Mouse (Mus musculus) myocyte (in vitro differentiated cells): ENCODE data around the gene 4930523C07Rik. TPM values are rescaled to one million over a fixed set of nuclear protein-coding genes. Genes with fewer than 3 reads are reported as not detected.

Experiments used
- H3K27me3 ChIP-seq: one replicate; pipeline ENCODE4 v1.6.1; 2011; ENCODE audit not compliant: control insufficient read depth, insufficient read depth, insufficient read length
- H3K36me3 ChIP-seq: one replicate; pipeline ENCODE4 v1.6.1; 2011; ENCODE audit not compliant: control insufficient read depth, insufficient read depth
- H3K4me2 ChIP-seq: one replicate; pipeline ENCODE4 v1.6.1; 2011; ENCODE audit warnings: low read depth, control low read depth
- H3K4me3 ChIP-seq: one replicate; pipeline ENCODE4 v1.5.1; 2011; ENCODE audit warnings: mild to moderate bottlenecking, control low read depth, moderate library complexity
- H3K79me2 ChIP-seq: one replicate; pipeline ENCODE4 v1.6.1; 2011; ENCODE audit not compliant: control insufficient read depth, insufficient read depth
- H3ac ChIP-seq: one replicate; pipeline ENCODE4 v1.6.1; 2011; ENCODE audit not compliant: control insufficient read depth, insufficient read length
- CEBPB ChIP-seq: IDR thresholded peaks from 2 replicates; pipeline ENCODE4 v1.6.1; 2011; ENCODE audit warnings: mild to moderate bottlenecking, moderate library complexity; ENCODE audit not compliant: poor library complexity, insufficient read depth, severe bottlenecking
- E2F4 ChIP-seq: IDR thresholded peaks from one replicate; pipeline ENCODE4 v1.6.1; 2011; ENCODE audit warnings: mild to moderate bottlenecking, control low read depth, moderate library complexity; ENCODE audit not compliant: insufficient read depth
- MAX ChIP-seq: IDR thresholded peaks from one replicate; pipeline ENCODE4 v1.6.1; 2011; ENCODE audit warnings: low read depth, mild to moderate bottlenecking, control low read depth
- MYOD1 ChIP-seq, 3 experiments: IDR thresholded peaks; one replicate each; pipeline ENCODE4 v1.6.1; 2011; ENCODE audit warnings: control low read depth in 2 of 3, low read depth in 2 of 3, mild to moderate bottlenecking in 2 of 3, moderate library complexity in 1 of 3; ENCODE audit not compliant: insufficient read length in 2 of 3, control insufficient read depth in 1 of 3
- MYOG ChIP-seq, 3 experiments: IDR thresholded peaks; one replicate each; pipeline ENCODE4 v1.6.1; 2011; ENCODE audit warnings: control low read depth in 2 of 3, low read depth in 2 of 3, mild to moderate bottlenecking in 2 of 3; ENCODE audit not compliant: insufficient read length in 2 of 3, control insufficient read depth in 1 of 3, insufficient read depth in 1 of 3
- POLR2A ChIP-seq: IDR thresholded peaks from one replicate; pipeline ENCODE4 v1.6.1; 2011; ENCODE audit warnings: low read depth, mild to moderate bottlenecking, control low read depth, moderate library complexity; ENCODE audit not compliant: insufficient read length
- POLR2AphosphoS2 ChIP-seq: IDR thresholded peaks from one replicate; pipeline ENCODE4 v1.6.1; 2011; ENCODE audit warnings: low read depth, control low read depth; ENCODE audit not compliant: insufficient read length
- REST ChIP-seq: IDR thresholded peaks from one replicate; pipeline ENCODE4 v1.6.1; 2011; ENCODE audit warnings: mild to moderate bottlenecking, control low read depth, moderate library complexity; ENCODE audit not compliant: insufficient read depth, insufficient read length
- SRF ChIP-seq: IDR thresholded peaks from one replicate; pipeline ENCODE4 v1.6.1; 2011; ENCODE audit warnings: low read depth; ENCODE audit not compliant: control insufficient read depth, insufficient read length
- TCF12 ChIP-seq: IDR thresholded peaks from one replicate; pipeline ENCODE4 v1.6.1; 2011; ENCODE audit warnings: mild to moderate bottlenecking, control low read depth; ENCODE audit not compliant: poor library complexity, insufficient read depth, severe bottlenecking
- TCF3 ChIP-seq: IDR thresholded peaks from one replicate; pipeline ENCODE4 v1.6.1; 2011; ENCODE audit warnings: low read depth, control low read depth; ENCODE audit not compliant: insufficient read length
- USF1 ChIP-seq: IDR thresholded peaks from one replicate; pipeline ENCODE4 v1.6.1; 2011; ENCODE audit warnings: low read depth, mild to moderate bottlenecking, control low read depth, moderate library complexity
- polyA plus RNA-seq: library from polyadenylated mRNA; unstranded; fragments of >200 nt; fragmentation: generic; extraction: Trizol; gene quantifications from one replicate; pipeline ENCODE4 v1.2.1, GENCODE M21; 2012; ENCODE audit warnings: missing spikeins

4930523C07Rik gene
- polyA plus RNA-seq, 1 experiment = 2.8 TPM

GRCm38 (mm10) chr1:160086651-160087050 is 42.5 kb downstream of the 4930523C07Rik start:
- H3K27me3 ChIP-seq = no peaks in the 10 kb centered on the region
- H3ac ChIP-seq = no peak overlapping the region
- H3K4me2 ChIP-seq = no peak overlapping the region
- TF ChIP-seq MYOG (IDR thresholded peaks at IDR 0.05; ENCODE audit: control insufficient read depth in 1 of 3, insufficient read depth in 1 of 3, insufficient read length in 2 of 3, low read depth in 2 of 3) (no peak), POLR2A (no peak), POLR2AphosphoS2 (no peak), TCF3 (no peak), MAX (no peak), USF1 (no peak), CEBPB (no peak), SRF (no peak), REST (no peak), MYOD1 (IDR thresholded peaks at IDR 0.05; ENCODE audit: control insufficient read depth in 1 of 3, insufficient read length in 2 of 3, low read depth in 2 of 3) (no peak)
- no peak overlapping the region for H3K4me3 ChIP-seq
- H3K79me2 ChIP-seq = no peaks in the 10 kb centered on the region
- H3K36me3 ChIP-seq = no peaks in the 10 kb centered on the region

GRCm38 (mm10) chr1:160099659-160100302 is 55.6 kb downstream of the 4930523C07Rik start:
- Histone ChIP-seq H3K79me2 (no peaks in the 10 kb centered on the region), H3K36me3 (no peaks in the 10 kb centered on the region), H3K4me2 (peak overlapping the region; percentile 32), H3ac (no peak overlapping the region), H3K27me3 (no peaks in the 10 kb centered on the region), H3K4me3 (no peak overlapping the region)
- TF ChIP-seq CEBPB (no peak), TCF3 (no peak), MYOG (IDR thresholded peaks at IDR 0.05; ENCODE audit: control insufficient read depth in 1 of 3, insufficient read depth in 1 of 3, insufficient read length in 2 of 3, low read depth in 2 of 3) (no peak), MAX (no peak), POLR2A (no peak), MYOD1 (IDR thresholded peaks at IDR 0.05; ENCODE audit: control insufficient read depth in 1 of 3, insufficient read length in 2 of 3, low read depth in 2 of 3) (no peak), SRF (no peak), POLR2AphosphoS2 (no peak), REST (no peak), USF1 (no peak), TCF12 (no peak), E2F4 (no peak)

- H3K27me3 ChIP-seq = peaks cover 8% of the 10 kb centered on the region
- TF ChIP-seq TCF3 (no peak), POLR2AphosphoS2 (no peak), MYOG (IDR thresholded peaks at IDR 0.05; ENCODE audit: control insufficient read depth in 1 of 3, insufficient read depth in 1 of 3, insufficient read length in 2 of 3, low read depth in 2 of 3) (no peak), TCF12 (no peak)
Measured at GRCm38 (mm10) chr1:160100996-160101395, 56.8 kb downstream of the 4930523C07Rik start.

GRCm38 (mm10) chr1:160105426-160105825 is 61.2 kb downstream of the 4930523C07Rik start:
- no peak overlapping the region for H3ac ChIP-seq
- H3K4me3 ChIP-seq = no peak overlapping the region
- no peaks in the 10 kb centered on the region for H3K36me3 ChIP-seq
- TF ChIP-seq USF1 (no peak), CEBPB (no peak), TCF3 (no peak), REST (no peak), POLR2A (no peak), E2F4 (no peak), TCF12 (no peak)
- no peak overlapping the region for H3K4me2 ChIP-seq
- H3K27me3 ChIP-seq = peaks cover 12% of the 10 kb centered on the region
- no peaks in the 10 kb centered on the region for H3K79me2 ChIP-seq

More at GRCm38 (mm10) chr1:160100996-160101395, 56.8 kb downstream of the 4930523C07Rik start:
- H3K79me2 ChIP-seq = no peaks in the 10 kb centered on the region
- H3K36me3 ChIP-seq = no peaks in the 10 kb centered on the region
- no peak overlapping the region for H3ac ChIP-seq
- H3K4me3 ChIP-seq = no peak overlapping the region
- no peak overlapping the region for H3K4me2 ChIP-seq

GRCm38 (mm10) chr1:160108604-160109003 is 64.4 kb downstream of the 4930523C07Rik start:
- TF ChIP-seq MYOG (IDR thresholded peaks at IDR 0.05; ENCODE audit: control insufficient read depth in 1 of 3, insufficient read depth in 1 of 3, insufficient read length in 2 of 3, low read depth in 2 of 3) (no peak), E2F4 (no peak), USF1 (no peak), TCF3 (no peak), POLR2AphosphoS2 (no peak), SRF (no peak), MAX (no peak), REST (no peak), MYOD1 (IDR thresholded peaks at IDR 0.05; ENCODE audit: control insufficient read depth in 1 of 3, insufficient read length in 2 of 3, low read depth in 2 of 3) (no peak), TCF12 (no peak), POLR2A (no peak), CEBPB (no peak)
- Histone ChIP-seq H3K4me2 (no peak overlapping the region), H3K27me3 (peaks cover 12% of the 10 kb centered on the region)

More at GRCm38 (mm10) chr1:160108604-160109003, 64.4 kb downstream of the 4930523C07Rik start:
- no peaks in the 10 kb centered on the region for H3K36me3 ChIP-seq
- no peak overlapping the region for H3ac ChIP-seq
- no peak overlapping the region for H3K4me3 ChIP-seq
- no peaks in the 10 kb centered on the region for H3K79me2 ChIP-seq
